Mouse (Mus musculus) intestine, embryonic 15.5 days (tissue): ENCODE data around the gene Gm9837. TPM values are rescaled to one million over a fixed set of nuclear protein-coding genes. Genes with fewer than 3 reads are reported as not detected.
"Not testable (repeated sequence)": the region's sequence is repeated elsewhere in the genome, so short reads cannot be mapped to it uniquely, and the experiment has no call there.

Experiments used
- ATAC-seq: fragments of 200-750 bp; cut with Nextera tagmentation; 2 replicates; pipeline ENCODE4 v1.8.0; 2017; ENCODE audit warnings: moderate TSS enrichment, moderate library complexity
- H3K27ac ChIP-seq: fragments of 300-500 bp; sonication (generic); 2 replicates; pipeline ENCODE4 v1.5.1; 2015; ENCODE audit warnings: mild to moderate bottlenecking, inconsistent platforms
- H3K27me3 ChIP-seq: fragments of 300-500 bp; sonication (generic); replicated peaks from 2 replicates; pipeline ENCODE4 v1.6.1; 2015; ENCODE audit warnings: inconsistent platforms
- H3K36me3 ChIP-seq: fragments of 300-500 bp; sonication (generic); 2 replicates; pipeline ENCODE4 v1.6.1; 2015; ENCODE audit warnings: inconsistent platforms
- H3K4me1 ChIP-seq: fragments of 300-500 bp; sonication (generic); replicated peaks from 2 replicates; pipeline ENCODE4 v1.6.1; 2015; ENCODE audit warnings: inconsistent platforms
- H3K4me2 ChIP-seq: fragments of 300-500 bp; sonication (generic); replicated peaks from 2 replicates; pipeline ENCODE4 v1.6.1; 2015; ENCODE audit warnings: mild to moderate bottlenecking, inconsistent platforms
- H3K4me3 ChIP-seq: fragments of 300-500 bp; sonication (generic); replicated peaks from 2 replicates; pipeline ENCODE4 v1.5.1; 2015; ENCODE audit warnings: inconsistent platforms
- H3K9ac ChIP-seq: fragments of 300-500 bp; sonication (generic); 2 replicates; pipeline ENCODE4 v1.6.1; 2015; ENCODE audit warnings: inconsistent platforms
- H3K9me3 ChIP-seq: fragments of 300-500 bp; sonication (generic); 2 replicates; pipeline ENCODE4 v1.6.1; 2016; ENCODE audit warnings: inconsistent platforms
- WGBS: fragments of 180-500 bp; shearing (Covaris S2); methylation state at CpG from one replicate; pipeline ENCODE4 v1.1.7; 2015; 5-methylcytosine and 5-hydroxymethylcytosine counted together
- polyA plus RNA-seq: library from polyadenylated mRNA; unstranded; fragments of >200 nt; fragmentation: Nextera tagmentation; extraction: Ambion mirVana; gene quantifications from 2 replicates; pipeline ENCODE4 v1.2.1, GENCODE M21; 2015

Gene Gm9837
- polyA plus RNA-seq, 1 experiment from 2014 or later, result not detected

DNA sequence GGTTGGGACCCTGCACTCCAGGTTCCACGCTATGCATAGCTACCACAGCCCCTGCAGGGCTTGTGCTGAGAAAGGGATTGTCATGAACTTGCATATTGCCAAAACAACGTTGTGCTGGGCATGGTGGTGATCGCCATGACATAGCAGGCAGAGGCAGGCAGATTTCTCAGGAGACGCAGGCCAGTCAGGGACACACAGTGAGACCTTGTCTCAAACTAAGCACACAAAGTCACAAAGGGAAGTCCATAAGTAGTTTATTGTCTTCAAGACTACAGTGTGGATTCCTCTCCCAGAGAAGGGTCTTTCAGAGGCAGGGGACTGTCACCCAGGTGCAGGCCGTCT, 41.6 kb downstream of the Gm9837 start:
- H3K27ac ChIP-seq, result no peak overlapping the region
- H3K36me3 ChIP-seq, result peaks cover 9% of the 10 kb centered on the region; the same call in 1 of the 2 replicates
- H3K9me3 ChIP-seq, result no peaks in the 10 kb centered on the region
- 97% methylated on average over 5 of the region's 5 CpGs for WGBS
- no peak overlapping the region for H3K9ac ChIP-seq
- ATAC-seq, result no peak
- H3K4me2 ChIP-seq, result no peak overlapping the region
- peaks cover 8% of the 10 kb centered on the region; the same call in 1 of the 2 replicates for H3K4me1 ChIP-seq
- H3K4me3 ChIP-seq, result no peak overlapping the region
- no peaks in the 10 kb centered on the region for H3K27me3 ChIP-seq

DNA sequence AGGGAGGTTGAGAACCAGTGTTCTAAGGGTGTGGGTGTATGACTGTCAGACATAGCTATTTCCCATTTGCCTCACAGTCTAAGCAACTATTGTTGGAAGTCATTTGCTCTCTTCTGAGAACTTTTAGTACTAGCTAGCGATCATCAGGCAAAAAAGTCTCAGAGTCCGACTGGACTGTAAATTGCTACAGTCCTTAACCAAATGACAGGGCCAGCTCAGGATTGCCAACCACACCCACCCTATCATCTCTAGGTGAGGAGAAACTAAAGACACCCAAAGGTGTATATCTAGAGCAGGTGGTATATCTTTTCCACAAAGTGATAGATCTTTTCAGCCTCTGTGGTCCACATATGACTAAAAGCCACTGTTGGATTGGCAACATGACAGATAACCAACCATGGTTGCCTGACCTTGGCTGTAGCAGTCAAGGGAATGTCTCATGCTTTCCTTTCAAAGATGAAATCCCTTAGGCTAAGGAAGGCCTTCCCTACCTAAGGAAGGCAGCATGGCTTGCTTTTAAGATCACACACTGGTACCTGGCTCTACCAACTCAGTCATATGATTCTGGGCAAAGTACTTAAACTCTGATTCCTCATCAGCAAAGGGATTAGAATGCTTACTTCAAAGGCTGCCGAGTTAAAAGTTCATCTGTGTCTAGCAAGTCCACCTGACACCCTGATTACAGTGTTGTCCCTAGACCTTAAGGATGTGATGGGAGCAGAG, 42.1 kb downstream of the Gm9837 start:
- H3K27ac ChIP-seq, result no peak overlapping the region
- H3K27me3 ChIP-seq, result no peaks in the 10 kb centered on the region
- H3K9me3 ChIP-seq, result no peaks in the 10 kb centered on the region
- H3K4me3 ChIP-seq, result no peak overlapping the region
- WGBS, result 87% methylated on average over 3 of the region's 3 CpGs
- no peak for ATAC-seq
- H3K9ac ChIP-seq, result no peak overlapping the region
- H3K4me1 ChIP-seq, result peaks cover 8% of the 10 kb centered on the region; the same call in 1 of the 2 replicates
- H3K36me3 ChIP-seq, result peaks cover 9% of the 10 kb centered on the region; the same call in 1 of the 2 replicates
- H3K4me2 ChIP-seq, result no peak overlapping the region

- 87% methylated on average over 3 of the region's 3 CpGs for WGBS
- H3K27me3 ChIP-seq, H3K9me3 ChIP-seq, H3K36me3 ChIP-seq, H3K27ac ChIP-seq, H3K4me2 ChIP-seq, ATAC-seq, H3K9ac ChIP-seq, H3K4me1 ChIP-seq, H3K4me3 ChIP-seq: not testable (repeated sequence)
These were observed 43.4 kb downstream of the Gm9837 start for GRCm38 (mm10) chr11:53426914-53427313.

- no peak overlapping the region for H3K27ac ChIP-seq
- WGBS, result 79% methylated on average over 6 of the region's 6 CpGs
- H3K27me3 ChIP-seq, result no peaks in the 10 kb centered on the region
- no peak overlapping the region for H3K4me2 ChIP-seq
- no peaks in the 10 kb centered on the region for H3K9me3 ChIP-seq
- H3K4me1 ChIP-seq, result peaks cover 5% of the 10 kb centered on the region; the same call in 1 of the 2 replicates
- no peak overlapping the region for H3K9ac ChIP-seq
- no peak for ATAC-seq
- no peak overlapping the region for H3K4me3 ChIP-seq
- H3K36me3 ChIP-seq, result peaks cover 9% of the 10 kb centered on the region; the same call in 1 of the 2 replicates
These were observed 44.5 kb downstream of the Gm9837 start for GRCm38 (mm10) chr11:53425711-53426255.

GRCm38 (mm10) chr11:53425251-53425650, 45.0 kb downstream of the Gm9837 start:
- H3K9ac ChIP-seq, result no peak overlapping the region
- no peak overlapping the region for H3K27ac ChIP-seq

DNA sequence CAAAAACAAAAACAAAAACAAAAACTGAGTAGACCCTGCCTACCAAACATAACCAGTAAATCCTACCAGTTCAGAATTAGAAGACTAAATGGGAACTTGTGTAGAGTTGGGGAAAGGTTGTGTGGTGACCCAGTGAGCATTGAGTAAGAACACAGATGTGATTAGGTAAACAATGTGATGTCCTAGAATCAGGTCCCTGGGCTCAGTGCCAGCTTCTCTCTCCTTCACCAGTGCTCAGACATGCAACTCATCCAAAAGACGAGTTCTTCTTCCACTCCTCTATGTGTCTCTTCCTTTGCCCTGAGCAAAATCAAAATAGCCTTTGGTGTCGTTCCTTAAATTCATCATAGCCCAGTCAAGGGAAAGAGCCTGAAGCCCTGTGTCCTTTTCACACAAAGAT, 45.5 kb downstream of the Gm9837 start:
- peaks cover 14% of the 10 kb centered on the region for H3K36me3 ChIP-seq
- H3K4me1 ChIP-seq, result peaks cover 5% of the 10 kb centered on the region; the same call in 1 of the 2 replicates
- no peaks in the 10 kb centered on the region for H3K27me3 ChIP-seq
- WGBS, result 60% methylated on average over 2 of the region's 2 CpGs
- H3K9ac ChIP-seq, result no peak overlapping the region
- no peak overlapping the region for H3K4me2 ChIP-seq
- H3K4me3 ChIP-seq, result no peak overlapping the region
- ATAC-seq, result no peak
- H3K9me3 ChIP-seq, result no peaks in the 10 kb centered on the region
- H3K27ac ChIP-seq, result no peak overlapping the region

More at GRCm38 (mm10) chr11:53425251-53425650, 45.0 kb downstream of the Gm9837 start:
- H3K36me3 ChIP-seq, result peaks cover 10% of the 10 kb centered on the region
- H3K9me3 ChIP-seq, result no peaks in the 10 kb centered on the region
- no peaks in the 10 kb centered on the region for H3K27me3 ChIP-seq
- ATAC-seq, result no peak
- no peak overlapping the region for H3K4me3 ChIP-seq
- 55% methylated on average over 3 of the region's 3 CpGs for WGBS
- H3K4me2 ChIP-seq, result no peak overlapping the region
- peaks cover 5% of the 10 kb centered on the region; the same call in 1 of the 2 replicates for H3K4me1 ChIP-seq

- peaks cover 10% of the 10 kb centered on the region for H3K36me3 ChIP-seq
- whole genome bisulfite sequencing, result 62% methylated on average over 4 of the region's 4 CpGs
- H3K4me1 ChIP-seq, result no peaks in the 10 kb centered on the region; the same call in 1 of the 2 replicates
- peak within 1 kb of the TSS; percentile 54 for H3K27ac ChIP-seq
- H3K9ac ChIP-seq, result no peak within 1 kb of the TSS
- no peaks in the 10 kb centered on the region for H3K27me3 ChIP-seq
- H3K9me3 ChIP-seq, result no peaks in the 10 kb centered on the region
- H3K4me2 ChIP-seq, result no peak within 1 kb of the TSS
- peak; percentile 83 for ATAC-seq
- H3K4me3 ChIP-seq, result no peak within 1 kb of the TSS
These were observed 47.2 kb downstream of the Gm9837 start, which contains the start of gene Leap2 for GRCm38 (mm10) chr11:53423036-53423435. Gene Leap2, minus strand, starts transcription at chr11:53423170.

Other genes with a start within 250 kb of the Gm9837 start
- 103 and 106 TPM in 2 replicates for gene Hspa4, start 170.0 kb downstream of the Gm9837 start, polyA plus RNA-seq
- 14.2 and 17.5 TPM in 2 replicates for gene Zcchc10, start 145.8 kb downstream of the Gm9837 start, polyA plus RNA-seq
- 33.7 and 35.4 TPM in 2 replicates for gene Aff4, start 119.6 kb downstream of the Gm9837 start, polyA plus RNA-seq
- 7.3 and 12.9 TPM in 2 replicates for gene Leap2, start 47.3 kb downstream of the Gm9837 start, polyA plus RNA-seq
- gene Uqcrq, start 39.6 kb downstream of the Gm9837 start, polyA plus RNA-seq, result 791 and 876 TPM in 2 replicates
- 1.3 and 1.6 TPM in 2 replicates for gene Gdf9, start 39.5 kb downstream of the Gm9837 start, polyA plus RNA-seq
- 0.10 TPM in 1 of 2 replicates, not detected in the other for gene Gm10447, start 13.4 kb downstream of the Gm9837 start, polyA plus RNA-seq
- gene Shroom1, start 13.3 kb downstream of the Gm9837 start, polyA plus RNA-seq, result 1.3 and 1.5 TPM in 2 replicates
- not detected in 2 replicates for gene Gm9945, start 9.7 kb upstream of the Gm9837 start, polyA plus RNA-seq
- gene Sowaha, start 9.8 kb upstream of the Gm9837 start, polyA plus RNA-seq, result 0.56 and 0.57 TPM in 2 replicates
- gene Sept8, start 48.8 kb upstream of the Gm9837 start, polyA plus RNA-seq, result 19.7 and 21.7 TPM in 2 replicates
- 48.2 TPM in 2 replicates for gene Kif3a, start 96.9 kb upstream of the Gm9837 start, polyA plus RNA-seq
- gene Il4, start 148.2 kb upstream of the Gm9837 start, polyA plus RNA-seq, result 0.56 and 0.59 TPM in 2 replicates
- not detected in 2 replicates for gene Il13, start 164.2 kb upstream of the Gm9837 start, polyA plus RNA-seq
- gene Rad50, start 236.8 kb upstream of the Gm9837 start, polyA plus RNA-seq, result 30.9 and 35.4 TPM in 2 replicates